Mouse (Mus musculus) megakaryocyte progenitor cell, adult 5-6 weeks (primary cell): ENCODE measurements around the gene Olfr466. TPM values are rescaled to one million over a fixed set of nuclear protein-coding genes. Genes with fewer than 3 reads are reported as not detected.

Experiments used
- ATAC-seq: replicated peaks from 2 replicates; pipeline ENCODE4 v1.8.0; 2016; ENCODE audit warnings: mild to moderate bottlenecking, moderate TSS enrichment, inconsistent platforms; ENCODE audit not compliant: poor library complexity
- total RNA-seq, 2 experiments: library from RNA; stranded (forward) in 1 of 2; stranded (reverse) in 1 of 2; fragments of 157-497, 149-512 nt in 1 of 2; fragments of 200-1000 nt in 1 of 2; gene quantifications; 2 replicates each; pipeline versions ENCODE4 v1.2.3 to v1.2.4; 2015 to 2017

Gene Olfr466
- not detected in 2 replicates for total RNA-seq (2015)
- not detected in 2 replicates for total RNA-seq (2017)

DNA sequence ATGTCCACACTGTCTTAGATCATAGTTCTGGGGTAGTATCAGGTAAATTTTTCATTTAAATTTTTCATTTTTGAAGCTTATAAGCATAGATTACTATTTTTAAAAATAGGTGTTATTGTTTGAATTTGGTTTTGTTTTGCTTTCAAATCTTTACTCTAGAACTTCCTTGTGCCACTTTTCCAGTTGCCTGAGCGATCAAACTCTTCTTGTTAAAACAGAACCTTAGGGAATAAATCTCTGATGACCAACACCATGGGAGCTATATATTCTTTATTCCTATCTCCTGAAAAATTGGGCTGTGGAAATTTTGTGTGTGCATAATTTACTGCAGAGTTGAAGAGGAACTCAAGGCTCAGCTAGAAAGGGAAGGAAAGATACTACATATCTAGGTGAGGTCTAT, at the start of gene Olfr466:
Gene Olfr466, plus strand, starts transcription at position 301 of the 400 bp plus-strand sequence.
- no peak for ATAC-seq

GRCm38 (mm10) chr13:65100678-65101077, 49.4 kb upstream of the Olfr466 start:
- ATAC-seq, result peak; percentile 24

GRCm38 (mm10) chr13:65101232-65101631, 48.8 kb upstream of the Olfr466 start:
- ATAC-seq, result peak; percentile 68

DNA sequence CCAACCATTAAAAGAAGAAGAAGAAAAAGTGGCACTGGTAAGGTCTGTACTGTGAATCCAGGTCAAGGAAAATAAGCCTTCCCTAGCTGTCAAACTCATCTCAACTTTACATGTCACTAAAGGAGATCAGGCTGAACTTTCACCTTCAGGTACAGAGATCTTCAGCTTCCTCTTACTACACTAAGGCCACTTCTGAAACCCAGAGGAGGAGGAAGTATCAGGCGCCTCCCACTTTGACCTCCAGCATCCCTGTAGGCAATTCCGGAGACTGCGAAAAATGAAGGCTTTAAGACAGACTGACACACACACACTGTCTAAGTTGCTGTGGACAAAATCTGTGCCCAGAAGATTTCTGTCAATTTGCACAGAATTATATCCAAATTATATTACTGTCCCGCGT, 38.1 kb upstream of the Olfr466 start:
- ATAC-seq, result peak; percentile 76

- ATAC-seq, result peak; percentile 88
These were observed 37.5 kb upstream of the Olfr466 start, which contains the start of gene Mfsd14b for GRCm38 (mm10) chr13:65112459-65113110. Mfsd14b (minus strand) TSS chr13:65112975.

DNA sequence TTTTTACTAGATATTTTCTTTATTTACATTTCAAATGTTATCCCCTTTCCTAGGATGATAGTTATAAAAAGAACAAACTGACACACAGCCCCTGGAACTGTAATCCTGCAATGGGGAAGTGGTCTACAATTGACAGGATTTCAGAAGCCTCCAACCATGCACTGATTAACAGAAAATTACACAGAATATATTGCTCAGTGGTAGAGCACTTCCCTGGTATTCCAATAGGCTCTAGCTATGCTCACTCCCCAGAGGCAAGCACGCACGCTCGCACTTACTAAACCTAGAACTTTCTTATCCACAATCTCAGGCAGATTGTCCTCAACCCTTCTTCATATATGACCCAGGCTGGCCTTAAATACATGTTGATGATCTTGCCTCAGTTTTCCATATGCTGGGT, 36.8 kb upstream of the Olfr466 start:
- peak; percentile 23; the same call in 1 of the 2 replicates for ATAC-seq

- no peak for ATAC-seq
These were observed 29.1 kb upstream of the Olfr466 start for GRCm38 (mm10) chr13:65120984-65121383.

DNA sequence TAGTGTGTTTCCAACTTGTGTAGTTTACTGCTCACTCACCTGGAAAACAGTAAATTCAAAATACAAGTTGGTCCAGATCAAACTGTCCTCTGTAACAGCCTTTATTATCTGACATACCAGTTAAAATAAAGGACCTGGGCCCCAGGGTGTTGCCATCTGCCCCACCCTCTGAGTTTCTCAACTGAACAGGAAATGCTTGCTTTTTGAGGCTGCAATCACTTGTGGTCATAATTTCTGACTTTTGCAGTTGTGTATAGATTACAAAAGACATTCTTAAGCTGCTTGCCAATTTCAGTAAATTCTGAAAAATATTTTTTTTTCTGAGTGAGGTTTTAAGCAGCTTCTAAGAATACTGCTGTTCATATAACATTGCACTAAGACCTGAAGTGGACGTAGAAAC, 27.9 kb upstream of the Olfr466 start:
- peak; percentile 94 for ATAC-seq

DNA sequence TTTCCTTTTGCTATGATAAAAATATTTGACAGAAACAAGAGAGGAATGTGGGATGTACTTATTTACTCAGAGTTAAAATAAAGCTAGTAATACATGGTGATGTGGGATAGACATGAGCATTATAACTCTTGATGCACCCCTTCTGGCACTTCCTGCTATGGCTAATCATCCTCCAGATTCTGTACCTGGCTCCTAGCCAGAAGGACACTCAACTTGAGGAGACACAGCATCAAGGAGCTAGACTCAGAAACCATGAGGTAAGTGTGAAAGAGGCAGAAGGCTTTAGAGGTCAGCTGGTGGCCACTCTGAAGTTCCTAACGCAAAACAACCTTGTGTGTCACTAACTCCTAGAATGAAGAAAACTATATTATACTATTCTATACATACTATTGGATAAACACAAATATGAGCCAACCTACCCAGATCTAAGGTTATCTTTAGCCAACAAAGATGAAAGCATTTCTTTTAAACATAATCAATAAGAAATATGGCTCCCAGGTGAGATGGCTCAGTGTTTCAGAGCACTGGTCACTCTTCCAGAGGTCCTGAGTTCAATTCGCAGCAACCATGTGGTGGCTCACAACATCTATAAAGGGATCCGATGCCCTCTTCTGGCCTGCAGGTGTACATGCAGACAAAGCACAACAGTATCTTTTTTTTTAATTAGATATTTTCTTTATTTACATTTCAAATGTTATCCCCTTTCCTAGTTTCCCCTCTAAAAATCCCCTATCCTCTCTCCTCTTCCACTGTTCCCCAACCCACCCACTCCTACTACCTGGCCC, 22.8 kb upstream of the Olfr466 start:
- ATAC-seq, result peak; percentile 62

DNA sequence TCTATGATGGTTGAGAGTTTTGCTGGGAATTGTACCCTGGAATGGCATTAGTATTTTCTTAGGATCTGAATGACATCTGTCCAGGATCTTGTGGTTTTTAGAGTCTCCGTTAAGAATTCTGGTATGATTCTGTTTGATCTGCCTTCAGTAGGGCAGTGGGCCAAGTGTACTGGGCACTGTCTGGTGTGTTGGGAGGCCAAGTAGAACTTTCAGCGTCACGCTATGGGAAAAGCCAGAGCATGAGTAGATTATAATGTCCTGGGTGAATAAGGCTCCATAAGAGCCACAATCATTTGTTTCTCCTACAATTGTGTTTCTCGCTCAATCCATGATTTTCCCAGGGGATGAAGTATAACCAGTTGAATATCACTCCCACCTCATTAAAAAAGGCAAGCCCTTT, 12.3 kb upstream of the Olfr466 start, which contains the start of gene Olfr465-ps1:
Gene Olfr465-ps1, plus strand, starts transcription at position 301 of the 400 bp plus-strand sequence.
- ATAC-seq, result no peak

- ATAC-seq, result no peak
These were observed 24.1 kb downstream of the Olfr466 start for GRCm38 (mm10) chr13:65174102-65174501.

- ATAC-seq, result peak; percentile 98
These were observed 25.9 kb downstream of the Olfr466 start for GRCm38 (mm10) chr13:65175734-65176471.

- ATAC-seq, result peak; percentile 13; the same call in 1 of the 2 replicates
These were observed 26.5 kb downstream of the Olfr466 start for GRCm38 (mm10) chr13:65176472-65177091.

- ATAC-seq, result no peak
These were observed 50.6 kb downstream of the Olfr466 start for GRCm38 (mm10) chr13:65200667-65201066.

Other genes starting within 250 kb of the Olfr466 start
- not detected in 2 replicates for gene Cntnap3, start 246.3 kb upstream of the Olfr466 start, total RNA-seq (2015)
- not detected in 2 replicates for gene Cntnap3, start 246.3 kb upstream of the Olfr466 start, total RNA-seq (2017)
- not detected in 2 replicates for gene Spata31, start 232.8 kb upstream of the Olfr466 start, total RNA-seq (2015)
- not detected in 2 replicates for gene Spata31, start 232.8 kb upstream of the Olfr466 start, total RNA-seq (2017)
- gene Spata31d1c, start 117.2 kb upstream of the Olfr466 start, total RNA-seq (2015), result not detected in 2 replicates
- not detected in 2 replicates for gene Spata31d1c, start 117.2 kb upstream of the Olfr466 start, total RNA-seq (2017)
- not detected in 2 replicates for gene Prss47, start 97.5 kb upstream of the Olfr466 start, total RNA-seq (2015)
- not detected in 2 replicates for gene Prss47, start 97.5 kb upstream of the Olfr466 start, total RNA-seq (2017)
- 81.1 and 87.8 TPM in 2 replicates for gene Mfsd14b, start 37.3 kb upstream of the Olfr466 start, total RNA-seq (2015)
- 81.4 and 85.8 TPM in 2 replicates for gene Mfsd14b, start 37.3 kb upstream of the Olfr466 start, total RNA-seq (2017)
- not detected in 2 replicates for gene Olfr465-ps1, start 12.2 kb upstream of the Olfr466 start, total RNA-seq (2015)
- not detected in 2 replicates for gene Olfr465-ps1, start 12.2 kb upstream of the Olfr466 start, total RNA-seq (2017)
- 0.10 TPM in 1 of 2 replicates, not detected in the other for gene Nlrp4f, start 55.7 kb downstream of the Olfr466 start, total RNA-seq (2015)
- gene Nlrp4f, start 55.7 kb downstream of the Olfr466 start, total RNA-seq (2017), result not detected in 2 replicates
- gene Gm10775, start 109.3 kb downstream of the Olfr466 start, total RNA-seq (2015), result not detected in 2 replicates
- not detected in 2 replicates for gene Gm10775, start 109.3 kb downstream of the Olfr466 start, total RNA-seq (2017)
- gene Zfp369, start 128.6 kb downstream of the Olfr466 start, total RNA-seq (2015), result 29.4 and 32.7 TPM in 2 replicates
- gene Zfp369, start 128.6 kb downstream of the Olfr466 start, total RNA-seq (2017), result 45.5 and 53.2 TPM in 2 replicates